Mouse (Mus musculus) heart, embryonic 10.5 days (tissue): ENCODE measurements at regions not wholly inside any gene's neighbourhood (a gene's known extent, or its start where the extent isn't known, plus 50 kb on each side); places are given as distances from the start of the nearest gene placed in this dataset.
"Not testable (repeated sequence)": the region's sequence is repeated elsewhere in the genome, so short reads cannot be mapped to it uniquely, and the experiment has no call there.

ENCODE experiments used
- DNase-seq: peaks from one replicate; pipeline ENCODE4 v3.0.0-alpha.2; 2017; ENCODE audit warnings: low spot score
- H3K27ac ChIP-seq: fragments of 300-500 bp; sonication (generic); 2 replicates; pipeline ENCODE4 v1.5.1; 2016; ENCODE audit warnings: mild to moderate bottlenecking
- H3K27me3 ChIP-seq: fragments of 300-500 bp; sonication (generic); 2 replicates; pipeline ENCODE4 v1.6.1; 2016; ENCODE audit warnings: mild to moderate bottlenecking; ENCODE audit not compliant: poor library complexity, insufficient read depth, severe bottlenecking
- H3K36me3 ChIP-seq: fragments of 300-500 bp; sonication (generic); 2 replicates; pipeline ENCODE4 v1.6.1; 2016; ENCODE audit warnings: mild to moderate bottlenecking, moderate library complexity
- H3K4me1 ChIP-seq: fragments of 300-500 bp; sonication (generic); 2 replicates; pipeline ENCODE4 v1.6.1; 2016; ENCODE audit warnings: mild to moderate bottlenecking
- H3K4me3 ChIP-seq: fragments of 300-500 bp; sonication (generic); 2 replicates; pipeline ENCODE4 v1.5.1; 2016; ENCODE audit warnings: mild to moderate bottlenecking, moderate library complexity
- H3K9me3 ChIP-seq: fragments of 300-500 bp; sonication (generic); 2 replicates; pipeline ENCODE4 v1.6.1; 2016; ENCODE audit warnings: mild to moderate bottlenecking, moderate library complexity
- WGBS: fragments of 180-500 bp; shearing (Covaris S2); methylation state at CpG from one replicate; pipeline ENCODE4 v1.1.7; 2016; 5-methylcytosine and 5-hydroxymethylcytosine counted together

DNA sequence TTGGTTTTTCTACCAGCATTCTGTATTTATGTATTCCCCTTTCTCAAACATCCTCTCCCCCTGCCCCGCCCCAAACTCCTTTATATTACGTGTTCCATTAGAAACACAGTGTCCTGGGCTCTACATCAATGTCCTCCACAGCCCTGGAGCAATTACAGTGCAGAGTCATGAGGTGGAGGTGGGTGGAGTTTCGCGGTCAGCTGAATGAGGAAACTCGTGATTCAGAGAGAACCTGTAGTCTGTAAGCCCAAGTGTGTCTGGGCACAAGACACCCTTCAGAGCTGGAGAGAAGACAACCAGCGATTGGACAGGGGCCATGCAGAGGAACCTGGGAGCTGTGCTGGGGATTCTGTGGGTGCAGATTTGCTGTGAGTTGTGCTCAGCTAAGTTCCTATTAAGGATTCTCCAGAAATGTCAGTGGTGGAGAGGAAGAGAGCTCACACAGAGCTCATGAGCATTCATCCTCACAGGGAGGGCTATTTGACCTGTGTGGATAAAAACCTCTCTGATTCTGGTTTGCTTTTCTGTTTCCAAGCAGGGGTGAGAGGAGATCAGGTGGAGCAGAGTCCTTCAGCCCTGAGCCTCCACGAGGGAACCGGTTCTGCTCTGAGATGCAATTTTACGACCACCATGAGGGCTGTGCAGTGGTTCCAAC lies 570.4 kb downstream of the Dad1 start:
- WGBS = 72% methylated on average over 9 of the region's 9 CpGs
- not testable (repeated sequence) for H3K27ac ChIP-seq, H3K4me3 ChIP-seq, H3K9me3 ChIP-seq, H3K4me1 ChIP-seq, H3K27me3 ChIP-seq, H3K36me3 ChIP-seq, DNase-seq

DNA sequence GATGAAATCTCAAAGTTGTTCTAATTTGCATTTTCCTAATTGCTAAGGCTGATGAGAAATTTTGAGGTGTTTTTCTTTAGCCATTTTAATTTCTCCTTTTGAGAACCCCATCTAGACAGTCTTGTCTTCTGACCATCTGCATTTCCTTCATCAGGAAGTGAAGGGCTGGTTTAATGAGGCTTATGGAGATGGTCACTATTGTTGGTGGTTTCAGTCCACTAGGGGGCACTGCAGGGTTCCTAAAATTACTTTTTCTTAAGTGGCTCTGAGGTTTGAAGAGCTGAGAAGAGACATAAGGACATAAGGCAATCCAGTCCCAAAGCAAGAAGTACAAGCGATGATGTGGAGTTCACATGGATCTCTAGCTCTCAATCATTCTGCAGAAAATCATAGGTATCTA lies 571.2 kb downstream of the Dad1 start:
- H3K4me1 ChIP-seq, H3K9me3 ChIP-seq, H3K36me3 ChIP-seq, DNase-seq, H3K4me3 ChIP-seq, H3K27me3 ChIP-seq, H3K27ac ChIP-seq: not testable (repeated sequence)
- WGBS = 78% methylated on average over 1 of the region's 1 CpGs

DNA sequence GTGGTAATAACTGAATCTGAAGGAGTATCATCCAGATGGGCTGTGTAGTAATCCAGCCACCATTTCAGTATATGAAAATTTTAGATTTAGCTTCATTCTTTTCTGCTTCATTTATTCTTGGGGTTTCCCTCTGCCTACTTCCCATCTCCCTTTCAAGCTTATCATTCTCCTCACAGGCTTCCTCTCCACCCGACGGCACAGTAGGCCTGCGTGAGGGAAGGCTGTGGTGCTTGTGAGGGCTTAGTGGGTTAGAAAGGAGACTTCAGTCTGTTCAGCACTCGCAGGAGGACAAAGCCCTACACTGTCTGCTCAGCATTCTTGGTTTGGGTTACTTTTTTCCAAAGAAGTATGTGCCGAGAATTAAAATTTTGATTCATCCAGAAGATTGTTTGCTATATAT lies 572.6 kb downstream of the Dad1 start:
- H3K36me3 ChIP-seq, H3K4me3 ChIP-seq, H3K27me3 ChIP-seq, H3K9me3 ChIP-seq, H3K4me1 ChIP-seq, DNase-seq, H3K27ac ChIP-seq: not testable (repeated sequence)
- 61% methylated on average over 5 of the region's 5 CpGs for WGBS

DNA sequence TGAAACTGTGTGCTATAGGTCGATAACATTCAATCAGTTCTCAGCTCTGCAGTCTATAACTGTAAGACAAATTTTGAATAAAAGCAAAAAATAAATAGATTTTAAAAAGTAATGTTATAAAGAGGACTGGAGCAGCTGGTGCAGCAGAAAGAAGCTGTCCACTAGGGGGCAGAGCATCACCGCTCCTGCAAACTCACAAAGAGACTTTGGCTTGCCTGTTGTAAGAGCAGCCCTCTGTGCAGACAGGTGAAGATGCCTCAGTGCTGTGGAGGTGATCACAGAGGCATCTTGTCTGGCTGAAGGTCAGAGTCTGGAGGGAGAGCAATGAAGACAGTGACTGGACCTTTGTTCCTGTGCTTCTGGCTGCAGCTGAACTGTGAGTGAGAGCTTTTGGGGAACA lies 588.2 kb downstream of the Dad1 start:
- H3K4me3 ChIP-seq, H3K27me3 ChIP-seq, H3K27ac ChIP-seq, H3K4me1 ChIP-seq, DNase-seq, H3K9me3 ChIP-seq, H3K36me3 ChIP-seq: not testable (repeated sequence)
- 20% methylated on average over 2 of the region's 2 CpGs for WGBS

DNA sequence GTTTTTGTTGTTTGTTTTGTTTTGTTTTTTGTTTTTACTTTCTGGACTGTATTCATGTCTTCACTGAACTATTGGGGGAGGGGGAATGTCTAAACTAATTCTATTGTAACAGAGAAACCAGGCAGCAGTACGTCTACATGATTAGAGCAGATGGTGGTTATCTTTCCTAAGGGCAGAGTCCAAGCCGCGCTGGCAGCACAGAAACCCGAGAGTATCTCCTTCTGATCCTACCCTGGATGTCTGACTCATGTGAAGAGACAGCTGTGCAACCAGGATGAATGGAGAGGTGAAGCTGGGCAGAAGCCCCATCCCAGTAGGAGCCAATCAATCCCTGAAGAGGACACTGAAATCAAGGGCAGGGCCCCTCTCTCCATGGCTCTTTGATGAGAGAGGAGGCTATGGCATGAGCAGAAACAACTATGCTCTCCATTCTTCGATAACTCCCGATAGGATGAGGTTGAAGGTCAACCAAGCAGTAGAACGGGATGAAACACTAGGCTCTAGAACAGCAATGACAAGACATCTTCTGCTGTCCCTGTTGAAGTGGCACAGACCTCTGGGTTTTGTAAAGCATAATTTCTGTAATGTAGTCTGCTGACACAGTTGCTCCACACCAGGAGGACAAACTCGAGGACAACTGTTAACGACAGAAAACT lies 591.1 kb downstream of the Dad1 start:
- 63% methylated on average over 9 of the region's 9 CpGs for WGBS

DNA sequence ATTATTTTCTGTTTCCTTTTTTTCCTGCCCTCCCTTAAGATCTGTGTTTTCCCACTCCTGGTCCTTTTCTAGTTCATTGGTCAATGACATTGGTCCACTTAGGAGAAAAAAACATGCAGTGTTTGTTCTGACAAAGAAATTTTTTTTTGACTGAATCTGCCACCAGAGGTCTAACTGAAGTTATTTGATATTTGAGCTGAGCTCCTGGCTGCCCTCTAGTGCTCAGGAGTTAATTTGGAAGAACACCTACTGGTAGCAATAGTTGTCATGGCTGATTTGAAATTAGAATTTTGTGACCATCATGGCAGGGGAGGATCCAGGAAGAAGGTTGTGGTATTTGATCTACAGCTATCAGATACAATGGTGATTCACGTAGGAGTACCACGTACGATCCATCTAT lies 599.2 kb downstream of the Dad1 start:
- not testable (repeated sequence) for H3K9me3 ChIP-seq, H3K27ac ChIP-seq, H3K27me3 ChIP-seq, H3K4me1 ChIP-seq, H3K36me3 ChIP-seq, H3K4me3 ChIP-seq, DNase-seq
- WGBS = 87% methylated on average over 3 of the region's 3 CpGs

More for the DNA sequence above, 591.1 kb downstream of the Dad1 start:
- H3K36me3 ChIP-seq, H3K27me3 ChIP-seq, H3K27ac ChIP-seq, H3K9me3 ChIP-seq, DNase-seq, H3K4me3 ChIP-seq, H3K4me1 ChIP-seq: not testable (repeated sequence)

DNA sequence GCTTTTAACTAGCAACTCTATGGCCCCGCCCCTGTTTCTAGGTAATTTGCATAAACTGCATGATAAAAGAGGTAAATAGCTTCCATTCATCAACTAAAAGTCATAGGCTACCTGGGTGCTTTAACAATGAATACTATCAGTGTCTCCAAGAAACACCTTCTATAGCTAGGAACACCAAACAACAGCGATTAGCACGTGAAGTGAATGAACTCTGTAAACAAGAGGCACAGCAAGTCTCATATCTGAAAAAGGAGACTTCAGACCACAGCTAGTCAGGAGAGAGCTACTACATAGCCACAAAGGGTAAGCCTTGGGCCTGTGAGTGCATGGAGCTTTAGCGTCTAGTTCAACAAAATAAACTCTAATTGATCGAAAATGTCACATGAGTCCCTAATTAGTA lies 602.8 kb downstream of the Dad1 start:
- not testable (repeated sequence) for H3K27me3 ChIP-seq, H3K4me1 ChIP-seq, H3K27ac ChIP-seq, DNase-seq, H3K9me3 ChIP-seq, H3K4me3 ChIP-seq, H3K36me3 ChIP-seq
- whole genome bisulfite sequencing = 58% methylated on average over 5 of the region's 5 CpGs

DNA sequence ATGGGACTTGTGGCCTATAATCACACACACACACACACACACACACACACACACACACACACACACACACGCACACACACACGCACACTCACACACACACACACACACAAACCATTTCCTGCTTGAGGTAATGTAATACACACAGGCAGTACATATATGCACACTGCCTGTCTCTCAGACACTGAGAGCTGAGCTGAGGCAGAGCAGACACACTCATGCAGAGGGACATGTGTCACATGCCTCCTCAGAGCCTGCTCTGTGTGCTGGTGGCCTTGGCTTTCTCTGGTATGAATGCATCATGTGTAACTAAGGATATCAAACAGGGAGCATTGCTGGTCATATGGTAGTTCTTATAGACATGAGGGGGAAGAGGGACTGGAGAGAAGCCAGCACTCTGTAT lies 604.7 kb downstream of the Dad1 start:
- not testable (repeated sequence) for H3K27me3 ChIP-seq, H3K27ac ChIP-seq, DNase-seq, H3K36me3 ChIP-seq, H3K9me3 ChIP-seq, H3K4me3 ChIP-seq, H3K4me1 ChIP-seq
- 100% methylated on average over 2 of the region's 2 CpGs for WGBS

DNA sequence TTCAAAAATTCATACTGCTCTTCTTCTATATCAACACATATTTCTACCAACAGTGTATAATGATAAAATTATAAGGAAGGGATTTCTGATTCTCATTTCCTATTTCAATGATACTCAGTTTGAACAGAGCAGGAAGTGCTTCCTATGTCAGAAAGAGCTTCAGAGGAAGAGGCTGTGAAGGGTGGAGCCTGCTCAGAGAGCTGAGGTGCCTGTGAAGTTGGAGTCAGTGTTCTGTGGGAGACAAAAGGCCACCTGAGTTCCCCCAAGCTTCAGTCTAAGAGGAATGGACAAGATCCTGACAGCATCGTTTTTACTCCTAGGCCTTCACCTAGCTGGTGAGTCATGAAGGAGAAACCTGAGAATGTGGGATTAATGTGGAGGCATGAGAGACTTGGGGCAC lies 613.5 kb downstream of the Dad1 start:
- 61% methylated on average over 1 of the region's 1 CpGs for WGBS
- H3K4me3 ChIP-seq, DNase-seq, H3K9me3 ChIP-seq, H3K27me3 ChIP-seq, H3K36me3 ChIP-seq, H3K4me1 ChIP-seq, H3K27ac ChIP-seq: not testable (repeated sequence)

DNA sequence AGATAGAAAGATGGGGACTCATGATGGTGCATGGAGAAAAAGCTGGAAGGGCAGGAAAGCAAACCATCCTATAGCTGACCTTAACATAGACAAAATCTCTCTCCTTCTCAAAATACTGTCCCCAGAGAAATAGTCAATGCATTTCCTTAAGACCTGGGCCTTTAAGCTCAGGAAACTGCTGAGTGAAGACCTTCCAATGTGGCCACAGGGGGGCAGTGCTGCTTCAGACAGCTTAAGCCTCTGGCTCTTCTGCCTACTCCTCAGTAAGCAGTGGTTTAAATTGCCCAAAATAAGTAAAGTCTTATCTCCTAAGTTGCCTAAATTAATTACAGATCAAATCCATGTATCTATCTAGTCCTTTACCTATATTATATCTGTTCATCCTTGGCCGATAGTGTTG lies 616.2 kb downstream of the Dad1 start:
- not testable (repeated sequence) for DNase-seq, H3K27ac ChIP-seq, H3K9me3 ChIP-seq, H3K27me3 ChIP-seq, H3K4me3 ChIP-seq, H3K36me3 ChIP-seq, H3K4me1 ChIP-seq
- WGBS = 75% methylated on average over 1 of the region's 1 CpGs

DNA sequence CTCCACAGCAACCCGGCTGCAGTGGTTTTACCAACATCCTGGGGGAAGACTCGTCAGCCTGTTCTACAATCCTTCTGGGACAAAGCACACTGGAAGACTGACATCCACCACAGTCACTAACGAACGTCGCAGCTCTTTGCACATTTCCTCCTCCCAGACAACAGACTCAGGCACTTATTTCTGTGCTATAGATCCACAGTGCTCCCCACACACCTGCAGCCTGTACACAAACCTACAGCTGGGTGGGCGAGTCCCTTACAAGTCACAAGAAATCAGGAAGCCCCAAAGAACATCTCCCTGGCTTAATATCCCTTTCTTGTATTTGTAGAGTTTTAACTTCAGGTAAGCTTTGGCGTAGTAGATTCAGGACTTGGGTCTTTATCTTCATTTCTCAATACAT lies 618.7 kb downstream of the Dad1 start:
- H3K36me3 ChIP-seq, H3K27me3 ChIP-seq, H3K4me1 ChIP-seq, DNase-seq, H3K9me3 ChIP-seq, H3K27ac ChIP-seq, H3K4me3 ChIP-seq: not testable (repeated sequence)
- WGBS = 62% methylated on average over 7 of the region's 7 CpGs

DNA sequence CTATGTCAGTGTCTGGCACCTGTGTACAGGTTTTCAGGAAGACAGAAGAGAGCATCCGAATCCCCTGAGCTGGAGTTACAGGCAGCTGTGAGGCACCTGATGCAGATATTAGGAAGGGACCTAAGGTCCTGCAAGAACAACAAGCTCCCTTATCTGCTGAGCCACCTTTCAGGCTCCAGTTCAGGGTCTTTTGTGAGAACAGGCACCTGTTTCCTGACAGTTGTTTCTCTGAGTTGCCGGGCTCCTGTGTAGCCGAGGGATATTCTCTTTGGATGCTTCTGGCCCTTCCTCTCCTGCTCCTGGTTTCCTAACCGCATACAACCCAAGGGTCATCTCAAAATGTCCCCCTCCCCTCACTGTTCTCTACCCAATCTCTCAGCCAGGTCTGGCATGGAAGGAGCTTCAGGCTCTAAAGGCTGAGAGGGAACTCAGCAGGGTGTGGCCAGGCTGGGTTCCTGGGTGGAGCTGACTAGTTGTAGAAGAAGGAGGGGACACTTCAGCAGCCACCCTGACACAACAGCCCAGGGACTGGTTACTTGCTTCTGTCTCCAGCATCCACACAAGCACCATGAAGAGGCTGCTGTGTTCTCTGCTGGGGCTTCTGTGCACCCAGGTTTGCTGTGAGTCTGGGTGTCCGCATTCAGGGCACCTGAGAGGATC lies 619.5 kb downstream of the Dad1 start:
- not testable (repeated sequence) for H3K27ac ChIP-seq, H3K36me3 ChIP-seq, H3K27me3 ChIP-seq, DNase-seq, H3K4me1 ChIP-seq, H3K9me3 ChIP-seq, H3K4me3 ChIP-seq
- 41% methylated on average over 5 of the region's 5 CpGs for WGBS

DNA sequence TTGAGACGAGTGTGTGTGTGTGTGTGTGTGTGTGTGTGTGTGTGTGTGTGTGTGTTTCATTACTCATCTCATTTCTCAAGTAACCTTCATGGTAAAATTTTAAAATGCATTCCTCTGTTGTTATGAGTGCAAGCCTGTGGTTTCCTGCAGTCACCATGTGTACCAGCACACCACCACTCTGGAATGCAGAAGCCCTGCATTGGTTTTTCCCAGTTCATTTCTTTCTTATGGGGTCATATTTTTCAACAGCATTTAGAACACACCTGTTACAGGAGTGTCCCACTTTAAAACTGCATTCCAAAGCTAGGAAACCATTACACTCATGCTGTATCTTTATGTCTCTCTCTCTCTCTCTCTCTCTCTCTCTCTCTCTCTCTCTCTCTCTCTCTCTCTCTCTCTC lies 620.2 kb downstream of the Dad1 start:
- not testable (repeated sequence) for H3K27me3 ChIP-seq, H3K27ac ChIP-seq, H3K36me3 ChIP-seq, H3K4me1 ChIP-seq, H3K4me3 ChIP-seq, DNase-seq, H3K9me3 ChIP-seq
- 61% methylated on average over 1 of the region's 1 CpGs for WGBS

DNA sequence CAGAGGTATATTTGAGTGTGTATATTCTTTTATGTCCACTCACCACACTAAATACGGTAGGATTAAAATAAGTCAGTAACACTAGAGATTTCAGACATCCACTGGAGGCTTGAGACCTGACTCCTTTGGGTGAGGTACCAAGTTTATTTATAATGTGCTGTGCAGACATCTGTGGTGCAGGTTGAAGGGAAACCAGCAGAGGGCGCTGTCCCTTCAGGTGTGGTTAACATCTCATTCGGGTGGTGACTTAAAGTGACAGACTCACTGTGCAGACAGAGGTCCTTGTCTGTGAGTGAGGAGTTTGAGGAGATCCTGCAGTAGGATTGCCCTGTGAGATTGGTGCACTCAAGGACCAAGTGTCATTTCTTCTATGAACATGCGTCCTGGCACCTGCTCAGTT lies 632.5 kb downstream of the Dad1 start:
- H3K4me1 ChIP-seq, H3K9me3 ChIP-seq, H3K27me3 ChIP-seq, H3K27ac ChIP-seq, H3K36me3 ChIP-seq, H3K4me3 ChIP-seq, DNase-seq: not testable (repeated sequence)
- WGBS = 56% methylated on average over 4 of the region's 4 CpGs
